Mouse (Mus musculus): ENCODE measurements around the gene Apeh. TPM values are rescaled to one million over a fixed set of nuclear protein-coding genes. Genes with fewer than 3 reads are reported as not detected.

The Apeh gene
- polyA plus RNA-seq, 1 experiment from 2014 or later = 73.7 TPM

DNA sequence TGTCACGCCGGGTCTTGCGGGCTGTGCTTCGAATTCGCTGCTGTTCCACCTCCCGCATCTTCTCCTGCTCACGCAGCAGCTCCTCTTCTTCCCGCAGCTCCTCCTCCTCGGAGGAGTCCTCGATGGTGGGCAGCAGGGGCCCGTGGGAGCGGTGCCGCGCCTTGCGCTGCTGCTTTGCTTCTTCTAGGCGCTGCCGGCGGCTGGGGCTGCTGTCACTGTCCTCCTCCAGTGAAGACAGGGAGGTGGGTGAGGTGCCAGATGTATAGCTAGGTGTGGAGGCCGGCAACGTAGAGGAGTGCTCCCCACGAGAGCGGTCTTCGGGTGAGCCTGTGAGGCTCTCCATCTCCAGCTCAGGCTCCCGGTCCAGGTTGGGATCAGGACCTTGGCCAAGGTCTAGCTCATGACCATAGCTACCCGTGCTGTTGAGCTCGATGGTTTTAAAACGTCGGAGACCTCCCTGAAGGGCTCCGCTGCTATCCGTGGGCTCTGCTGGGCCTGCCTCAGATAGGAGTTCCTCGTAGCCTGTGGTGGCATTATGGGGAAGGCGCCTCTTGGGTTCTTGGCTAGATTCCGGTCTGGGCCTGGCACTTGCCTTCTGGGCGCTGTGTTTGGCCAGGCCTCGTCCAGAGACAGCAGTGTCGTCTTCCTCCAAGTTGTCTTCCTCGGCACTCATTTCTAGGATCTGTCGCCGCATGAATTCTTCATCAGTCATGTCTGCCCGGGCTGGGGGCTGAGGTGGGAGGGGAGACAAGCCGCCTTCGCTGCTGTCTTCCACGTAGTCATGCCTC, 21.1 kb upstream of the Apeh start:
- ATAC-seq (ENCODE audit: insufficient read depth, low FRiP score, low read depth) = no peak
- no peak overlapping the region for H3K4me2 ChIP-seq
- 65% methylated on average over 43 of the region's 43 CpGs for WGBS
- no peak overlapping the region for H3K9ac ChIP-seq
- no peaks in the 10 kb centered on the region for H3K36me3 ChIP-seq
- no peak overlapping the region for H3K4me3 ChIP-seq (replicated peaks)
- peaks cover 21% of the 10 kb centered on the region for H3K4me1 ChIP-seq
- H3K27ac ChIP-seq = no peak overlapping the region
- H3K9me3 ChIP-seq = no peaks in the 10 kb centered on the region
- 0 out of 2 replicates have a peak, but pooled peaks cover 3% of the 10 kb centered on the region for H3K27me3 ChIP-seq (replicated peaks)

DNA sequence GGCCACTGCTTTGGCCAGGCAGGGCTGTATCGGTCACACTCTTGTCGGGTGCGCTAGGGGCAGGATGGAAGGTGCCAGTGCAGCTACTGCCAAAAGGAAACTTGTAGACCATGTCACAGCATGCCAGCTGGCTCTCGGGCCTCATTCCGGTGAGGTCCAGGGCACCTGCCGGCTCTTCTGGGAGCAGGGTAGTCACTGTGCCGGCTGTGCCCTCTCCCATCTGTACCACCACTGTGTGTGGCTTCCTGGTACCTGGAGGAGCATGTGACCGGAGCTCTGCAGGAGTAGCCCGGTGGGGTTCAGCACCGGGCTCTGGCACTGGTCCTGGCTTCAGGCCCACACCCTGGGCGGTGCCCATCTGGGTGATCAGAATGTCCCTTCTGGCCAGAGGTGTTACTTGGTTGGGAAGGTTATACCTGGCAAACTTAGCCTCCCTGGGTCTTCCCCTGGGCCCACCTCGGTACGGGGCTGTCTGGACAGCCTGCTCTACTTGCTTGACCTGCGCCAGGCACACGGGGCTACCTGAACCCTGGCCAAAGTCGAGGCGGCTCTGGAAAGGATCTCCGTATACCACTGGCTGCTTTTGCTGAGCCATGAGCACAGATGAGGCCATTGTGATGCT, 18.4 kb upstream of the Apeh start:
- Histone ChIP-seq H3K27ac (no peak overlapping the region), H3K9ac (no peak overlapping the region), H3K27me3 (replicated peaks) (0 out of 2 replicates have a peak, but pooled peaks cover 3% of the 10 kb centered on the region), H3K4me2 (no peak overlapping the region), H3K9me3 (no peaks in the 10 kb centered on the region), H3K36me3 (no peaks in the 10 kb centered on the region), H3K4me3 (replicated peaks) (no peak overlapping the region), H3K4me1 (peaks cover 19% of the 10 kb centered on the region)
- ATAC-seq (ENCODE audit: insufficient read depth, low FRiP score, low read depth) = no peak
- 92% methylated on average over 18 of the region's 18 CpGs for WGBS

DNA sequence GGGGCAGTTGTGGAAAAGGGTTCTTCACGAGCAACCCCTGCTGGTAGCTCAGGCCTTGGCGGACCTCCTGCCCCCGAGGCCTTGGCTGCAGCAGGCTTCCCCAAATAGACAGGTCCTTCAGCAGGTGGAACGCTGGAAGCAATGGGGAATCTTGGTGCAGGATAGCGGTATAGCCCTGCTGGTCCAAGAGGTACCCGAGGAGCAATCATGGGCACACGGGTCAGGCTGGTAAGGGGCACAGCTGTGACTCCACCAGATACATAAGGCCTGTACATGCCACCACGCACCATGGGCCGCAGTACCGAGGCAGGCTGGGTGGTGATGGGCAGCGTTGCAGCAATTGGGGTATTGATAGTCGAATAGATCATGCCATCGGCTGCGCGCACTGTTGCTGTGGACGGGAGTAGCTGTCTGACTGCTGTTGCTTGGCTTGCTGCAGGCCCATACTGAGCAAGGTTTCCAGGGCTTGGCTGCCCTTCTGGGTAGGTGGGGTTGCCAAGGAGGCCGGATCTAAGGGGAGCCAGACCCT, 17.3 kb upstream of the Apeh start:
- Histone ChIP-seq H3K36me3 (no peaks in the 10 kb centered on the region), H3K4me1 (peaks cover 19% of the 10 kb centered on the region), H3K27me3 (replicated peaks) (0 out of 2 replicates have a peak, but pooled peaks cover 3% of the 10 kb centered on the region), H3K27ac (peak overlapping the region; percentile 51), H3K9ac (0 out of 2 replicates have a peak overlapping the region, but pooled peaks have one; percentile 12), H3K4me2 (peak overlapping the region; percentile 82), H3K9me3 (no peaks in the 10 kb centered on the region), H3K4me3 (replicated peaks) (peak overlapping the region; percentile 34)
- no peak for ATAC-seq (ENCODE audit: insufficient read depth, low FRiP score, low read depth)
- WGBS = 77% methylated on average over 17 of the region's 17 CpGs

DNA sequence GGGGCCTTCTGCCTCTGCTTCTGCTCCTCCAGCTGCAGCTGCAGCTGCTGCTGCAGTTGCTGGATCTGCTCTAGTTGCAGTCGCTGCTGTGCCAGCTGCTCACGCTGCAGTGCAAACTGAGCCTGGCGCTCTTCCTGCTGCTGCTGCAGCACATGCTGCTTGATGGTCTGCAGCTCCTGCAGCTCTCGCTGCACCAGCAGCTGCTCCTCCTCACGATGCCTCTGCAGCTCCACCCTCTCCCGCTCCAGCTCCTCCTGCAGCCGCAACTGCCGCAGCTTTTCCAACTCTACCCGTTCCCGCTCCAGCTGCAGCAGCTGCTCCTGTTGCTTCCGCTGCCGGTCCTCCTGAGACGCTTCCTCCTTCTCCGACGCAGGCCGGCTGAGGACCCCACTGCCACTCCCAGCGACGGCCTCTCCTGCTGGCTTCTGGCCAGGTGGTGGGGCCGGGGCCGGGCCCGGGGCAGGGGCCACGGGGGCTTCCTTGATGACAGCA, 16.7 kb upstream of the Apeh start:
- Histone ChIP-seq H3K9me3 (no peaks in the 10 kb centered on the region), H3K4me2 (peak overlapping the region; percentile 82), H3K4me1 (peaks cover 19% of the 10 kb centered on the region), H3K27ac (peak overlapping the region; percentile 51), H3K4me3 (replicated peaks) (peak overlapping the region; percentile 34), H3K36me3 (no peaks in the 10 kb centered on the region), H3K9ac (0 out of 2 replicates have a peak overlapping the region, but pooled peaks have one; percentile 12), H3K27me3 (replicated peaks) (0 out of 2 replicates have a peak, but pooled peaks cover 3% of the 10 kb centered on the region)
- ATAC-seq (ENCODE audit: insufficient read depth, low FRiP score, low read depth) = no peak
- 6% methylated on average over 22 of the region's 22 CpGs for WGBS

DNA sequence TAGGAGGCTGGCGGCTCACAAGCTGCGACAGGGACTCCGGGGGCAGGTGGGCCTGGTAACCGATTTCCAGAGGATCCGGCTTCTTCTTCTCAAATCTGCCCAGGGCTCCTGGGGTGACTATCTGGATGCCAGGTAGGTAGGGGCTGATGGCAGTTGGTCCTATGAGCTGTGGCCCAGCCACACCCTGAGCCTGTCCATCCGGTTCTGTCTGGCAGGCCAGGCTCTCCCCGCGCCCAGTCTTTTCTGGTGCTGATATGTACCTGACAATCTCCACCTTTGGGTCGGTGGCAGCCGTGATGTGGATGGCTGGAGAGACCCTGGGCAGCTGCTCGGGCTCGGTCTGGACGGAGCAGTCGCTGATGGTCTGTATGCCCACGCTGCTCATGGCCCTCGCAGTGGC, 15.8 kb upstream of the Apeh start:
- H3K9me3 ChIP-seq = no peaks in the 10 kb centered on the region
- H3K27me3 ChIP-seq (replicated peaks) = 0 out of 2 replicates have a peak, but pooled peaks cover 3% of the 10 kb centered on the region
- H3K27ac ChIP-seq = no peak overlapping the region
- H3K4me1 ChIP-seq = peaks cover 24% of the 10 kb centered on the region
- H3K4me2 ChIP-seq = peak overlapping the region; percentile 82
- ATAC-seq (ENCODE audit: insufficient read depth, low FRiP score, low read depth) = peak; percentile 44; the same call in 1 of the 2 replicates
- no peaks in the 10 kb centered on the region for H3K36me3 ChIP-seq
- no peak overlapping the region for H3K9ac ChIP-seq
- WGBS = 70% methylated on average over 16 of the region's 16 CpGs
- peak overlapping the region; percentile 34 for H3K4me3 ChIP-seq (replicated peaks)

DNA sequence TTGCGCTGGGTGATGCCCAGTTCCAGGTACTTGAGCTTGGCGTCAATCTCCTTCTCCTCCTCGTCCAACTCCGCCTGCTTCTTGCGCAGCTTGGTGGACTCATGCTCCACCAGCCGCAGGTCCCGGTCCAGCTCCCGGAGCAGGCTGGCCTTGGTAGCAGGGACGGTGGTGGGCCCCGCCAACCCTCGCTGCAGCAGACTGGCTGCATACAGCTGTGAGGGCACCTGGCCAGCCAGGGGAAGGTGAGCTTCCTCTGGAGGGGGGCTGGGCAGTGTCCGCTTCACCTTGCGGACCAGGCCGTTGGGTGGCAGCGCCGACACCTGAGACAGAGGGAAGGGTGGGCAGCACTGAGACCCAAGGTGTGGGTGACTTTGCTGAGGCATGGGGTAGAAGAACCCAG, 13.5 kb upstream of the Apeh start:
- Histone ChIP-seq H3K36me3 (no peaks in the 10 kb centered on the region), H3K4me3 (replicated peaks) (no peak overlapping the region), H3K27ac (no peak overlapping the region), H3K27me3 (replicated peaks) (no peaks in the 10 kb centered on the region), H3K4me2 (no peak overlapping the region), H3K9me3 (no peaks in the 10 kb centered on the region), H3K4me1 (peaks cover 30% of the 10 kb centered on the region), H3K9ac (no peak overlapping the region)
- no peak for ATAC-seq (ENCODE audit: insufficient read depth, low FRiP score, low read depth)
- 90% methylated on average over 16 of the region's 16 CpGs for WGBS

DNA sequence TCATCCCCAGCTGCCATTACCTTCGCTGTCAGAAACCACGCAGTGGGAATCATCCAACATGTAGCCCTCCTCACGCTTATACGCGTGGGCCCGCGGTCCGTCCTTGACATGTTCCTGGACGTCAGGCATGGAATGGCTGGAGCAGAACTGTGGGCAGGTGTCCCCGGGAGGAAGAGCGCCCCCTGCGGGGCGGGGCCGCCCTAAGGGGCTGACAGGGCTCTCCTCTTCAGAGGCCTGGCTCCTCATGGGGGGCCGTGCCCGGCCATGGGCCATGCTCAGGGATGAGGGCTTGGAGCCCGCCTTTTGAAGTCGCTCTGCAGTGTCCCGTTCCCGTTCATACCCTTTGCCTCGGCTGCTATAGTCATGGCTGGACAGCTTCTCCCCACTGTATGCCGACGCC, 11.7 kb upstream of the Apeh start:
- no peak overlapping the region for H3K4me3 ChIP-seq (replicated peaks)
- 87% methylated on average over 23 of the region's 23 CpGs for WGBS

DNA sequence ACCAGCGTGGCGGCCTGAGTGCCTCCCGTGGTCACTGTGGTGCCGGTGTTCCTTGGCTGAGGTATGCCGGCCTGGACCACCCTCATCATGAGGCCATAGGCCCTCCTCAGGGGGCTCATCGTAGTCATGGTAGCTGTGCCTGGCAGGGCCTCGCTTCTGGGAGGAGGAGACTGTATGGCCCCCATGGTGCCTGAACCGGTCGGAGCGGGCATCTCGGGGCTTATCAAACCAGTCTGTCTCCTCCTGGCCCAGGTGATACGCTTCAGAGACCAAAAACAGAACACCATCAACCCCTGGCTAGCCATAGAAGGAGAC, 11.1 kb upstream of the Apeh start:
- Histone ChIP-seq H3K9ac (no peak overlapping the region), H3K9me3 (no peaks in the 10 kb centered on the region), H3K4me1 (peaks cover 21% of the 10 kb centered on the region), H3K27me3 (replicated peaks) (no peaks in the 10 kb centered on the region), H3K4me3 (replicated peaks) (no peak overlapping the region; the same call in 1 of the 2 replicates), H3K27ac (peak overlapping the region; percentile 58; the same call in 1 of the 2 replicates), H3K4me2 (peak overlapping the region; percentile 44; the same call in 1 of the 2 replicates), H3K36me3 (no peaks in the 10 kb centered on the region)
- ATAC-seq (ENCODE audit: insufficient read depth, low FRiP score, low read depth) = no peak
- 85% methylated on average over 12 of the region's 12 CpGs for WGBS

More for the DNA sequence above, 11.7 kb upstream of the Apeh start:
- no peaks in the 10 kb centered on the region for H3K36me3 ChIP-seq
- no peak for ATAC-seq (ENCODE audit: insufficient read depth, low FRiP score, low read depth)
- no peaks in the 10 kb centered on the region for H3K9me3 ChIP-seq
- peaks cover 27% of the 10 kb centered on the region for H3K4me1 ChIP-seq
- no peaks in the 10 kb centered on the region for H3K27me3 ChIP-seq (replicated peaks)
- no peak overlapping the region for H3K4me2 ChIP-seq
- no peak overlapping the region for H3K9ac ChIP-seq
- no peak overlapping the region for H3K27ac ChIP-seq

DNA sequence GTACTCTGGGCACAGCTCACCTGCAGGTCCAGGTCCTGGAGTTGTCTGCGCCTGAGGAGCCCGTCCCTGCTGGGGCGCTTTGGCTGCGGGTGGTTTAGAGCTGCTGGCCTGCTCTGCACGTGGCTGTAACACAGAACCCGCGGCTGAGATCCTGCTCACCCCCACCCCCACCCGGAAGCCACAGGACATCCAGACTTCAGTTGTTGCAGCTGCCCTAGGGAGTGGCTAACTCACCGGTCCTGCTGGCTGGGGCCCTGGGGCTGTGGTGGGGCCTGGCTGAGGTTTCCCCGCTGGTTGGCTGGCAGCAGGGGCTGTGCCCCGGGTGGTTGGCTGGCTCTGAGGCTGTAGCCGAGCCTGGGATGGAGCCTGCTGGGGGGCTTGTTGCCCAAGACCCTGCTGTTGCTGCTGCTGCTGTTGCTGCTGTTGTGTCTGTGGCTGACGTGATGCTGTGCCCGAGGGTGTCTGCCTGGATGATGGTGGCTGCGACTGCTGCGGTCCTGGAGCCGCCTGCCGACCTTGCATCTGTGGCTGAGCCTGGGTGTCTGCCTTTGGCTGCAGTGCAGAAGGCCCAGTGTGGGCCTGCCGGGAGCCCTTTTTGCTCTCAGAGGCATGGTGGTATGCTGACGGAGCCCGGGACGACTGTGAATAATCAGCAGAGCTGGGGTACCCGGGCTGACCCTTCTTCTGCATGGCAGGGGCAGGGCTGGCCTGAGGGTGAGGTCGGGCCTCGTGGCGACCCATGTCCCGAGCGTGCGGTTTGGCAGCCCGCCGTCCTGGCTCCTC, 10.6 kb upstream of the Apeh start:
- H3K27me3 ChIP-seq (replicated peaks) = no peaks in the 10 kb centered on the region
- no peak overlapping the region for H3K9ac ChIP-seq
- 43% methylated on average over 31 of the region's 31 CpGs for WGBS
- peak overlapping the region; percentile 58; the same call in 1 of the 2 replicates for H3K27ac ChIP-seq
- H3K4me1 ChIP-seq = peaks cover 18% of the 10 kb centered on the region
- H3K4me2 ChIP-seq = peak overlapping the region; percentile 44
- no peaks in the 10 kb centered on the region for H3K36me3 ChIP-seq
- H3K9me3 ChIP-seq = no peaks in the 10 kb centered on the region
- peak; percentile 82 for ATAC-seq (ENCODE audit: insufficient read depth, low FRiP score, low read depth)
- H3K4me3 ChIP-seq (replicated peaks) = peak overlapping the region; percentile 24

DNA sequence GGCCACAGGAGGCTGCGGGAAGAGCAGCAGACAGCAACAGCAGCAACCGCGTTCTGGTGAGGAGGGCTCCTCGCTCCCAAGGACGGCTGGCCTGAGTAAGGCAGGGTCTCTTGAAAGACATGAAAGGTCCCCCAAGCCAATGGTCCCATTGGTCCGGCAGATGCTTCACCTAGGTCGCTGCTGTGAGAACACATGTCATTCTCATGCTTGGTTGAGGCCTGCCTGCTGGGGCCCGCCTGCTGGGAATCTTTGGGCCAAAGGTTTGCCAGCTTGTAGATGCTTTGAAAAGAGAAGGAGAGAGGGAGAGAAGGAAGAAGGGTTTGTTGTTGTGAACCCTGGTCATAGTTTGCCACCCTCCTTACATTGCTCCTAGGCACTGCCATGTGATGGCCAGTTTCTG, 5.2 kb upstream of the Apeh start:
- no peak overlapping the region for H3K4me3 ChIP-seq (replicated peaks)
- no peak overlapping the region for H3K4me2 ChIP-seq
- 92% methylated on average over 8 of the region's 8 CpGs for WGBS
- no peak for ATAC-seq (ENCODE audit: insufficient read depth, low FRiP score, low read depth)
- H3K4me1 ChIP-seq = peaks cover 16% of the 10 kb centered on the region
- H3K36me3 ChIP-seq = no peaks in the 10 kb centered on the region
- no peaks in the 10 kb centered on the region for H3K9me3 ChIP-seq
- H3K27ac ChIP-seq = no peak overlapping the region
- H3K9ac ChIP-seq = no peak overlapping the region
- no peaks in the 10 kb centered on the region for H3K27me3 ChIP-seq (replicated peaks)

DNA sequence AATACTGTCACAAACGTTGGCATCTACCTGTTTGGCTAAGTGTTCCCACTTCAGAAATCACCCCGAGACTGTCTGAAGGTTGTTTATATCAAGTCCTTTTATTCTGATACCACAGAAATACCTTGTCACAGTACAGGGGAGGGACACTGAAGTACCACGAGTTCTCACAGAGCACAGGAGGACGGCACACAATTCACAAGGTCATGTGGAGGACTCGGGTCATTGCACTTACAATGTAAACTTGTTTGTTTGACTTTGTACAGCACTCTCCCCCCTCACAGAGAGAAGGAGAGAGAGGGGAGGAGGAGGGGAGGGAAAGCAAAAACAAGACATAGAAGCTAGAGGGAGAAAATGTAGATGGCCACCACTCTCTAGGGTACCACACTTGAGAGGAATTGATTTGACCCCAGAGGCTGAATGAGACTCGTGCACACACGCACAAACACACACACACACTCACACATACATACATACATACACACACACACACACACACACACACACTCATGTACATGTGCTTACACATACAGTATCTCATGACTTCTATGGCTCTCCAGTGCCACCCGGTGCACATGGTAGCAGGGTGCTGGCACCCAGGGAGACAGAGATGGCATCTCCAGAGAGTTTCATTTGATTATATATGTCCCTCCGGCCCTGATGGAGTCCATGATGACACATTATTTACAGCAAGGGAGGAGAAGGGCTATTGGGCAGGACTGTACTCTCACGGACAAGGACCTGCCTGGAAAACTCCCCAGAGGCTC, 1.7 kb upstream of the Apeh start:
- peaks cover 11% of the 10 kb centered on the region; the same call in 1 of the 2 replicates for H3K36me3 ChIP-seq
- H3K4me3 ChIP-seq (replicated peaks) = no peak overlapping the region
- H3K9me3 ChIP-seq = no peaks in the 10 kb centered on the region
- WGBS = 47% methylated on average over 10 of the region's 10 CpGs
- H3K27ac ChIP-seq = peak overlapping the region; percentile 6
- H3K27me3 ChIP-seq (replicated peaks) = no peaks in the 10 kb centered on the region
- 0 out of 2 replicates have a peak overlapping the region, but pooled peaks have one; percentile 5 for H3K4me2 ChIP-seq
- no peak for ATAC-seq (ENCODE audit: insufficient read depth, low FRiP score, low read depth)
- peaks cover 22% of the 10 kb centered on the region for H3K4me1 ChIP-seq
- H3K9ac ChIP-seq = no peak overlapping the region
